Mouse (Mus musculus) liver, embryonic 11.5 days (tissue): ENCODE data around the gene Cd33. TPM values are rescaled to one million over a fixed set of nuclear protein-coding genes. Genes with fewer than 3 reads are reported as not detected.

Experiments used
- polyA plus RNA-seq: library from polyadenylated mRNA; unstranded; fragments of >200 nt; fragmentation: Nextera tagmentation; extraction: Ambion mirVana; gene quantifications from 2 replicates; pipeline ENCODE4 v1.2.1, GENCODE M21; 2014

The Cd33 gene
- polyA plus RNA-seq, 1 experiment from 2014 or later: 1.6 TPM

Other genes starting within 250 kb of the Cd33 start
- gene Zfp715, start 231.1 kb downstream of the Cd33 start, polyA plus RNA-seq: 10.4 and 14.1 TPM in 2 replicates
- 2.7 and 2.9 TPM in 2 replicates for gene Siglecf, start 193.1 kb downstream of the Cd33 start, polyA plus RNA-seq
- 0.34 and 0.47 TPM in 2 replicates for gene Siglecg, start 136.2 kb downstream of the Cd33 start, polyA plus RNA-seq
- gene Lim2, start 116.8 kb downstream of the Cd33 start, polyA plus RNA-seq: 0.10 TPM in 1 of 2 replicates, not detected in the other
- gene Nkg7, start 107.4 kb downstream of the Cd33 start, polyA plus RNA-seq: 3.5 and 3.8 TPM in 2 replicates
- not detected in 2 replicates for gene Cldnd2, start 103.6 kb downstream of the Cd33 start, polyA plus RNA-seq
- 369 and 378 TPM in 2 replicates for gene Etfb, start 100.3 kb downstream of the Cd33 start, polyA plus RNA-seq
- gene Gm45233, start 100.3 kb downstream of the Cd33 start, polyA plus RNA-seq: 0.37 TPM in 1 of 2 replicates, not detected in the other
- gene Vsig10l, start 81.3 kb downstream of the Cd33 start, polyA plus RNA-seq: 1.1 and 1.9 TPM in 2 replicates
- 0.16 and 0.25 TPM in 2 replicates for gene Iglon5, start 54.4 kb downstream of the Cd33 start, polyA plus RNA-seq
- not detected in 2 replicates for gene 4931406B18Rik, start 38.5 kb downstream of the Cd33 start, polyA plus RNA-seq
- gene Zfp658, start 17.8 kb upstream of the Cd33 start, polyA plus RNA-seq: 0.97 and 1.1 TPM in 2 replicates
- gene Zfp719, start 35.2 kb upstream of the Cd33 start, polyA plus RNA-seq: 7.0 and 9.1 TPM in 2 replicates
- gene Zfp819, start 62.7 kb upstream of the Cd33 start, polyA plus RNA-seq: 0.07 and 0.16 TPM in 2 replicates
- gene Ceacam18, start 90.3 kb upstream of the Cd33 start, polyA plus RNA-seq: not detected in 2 replicates
- 0.79 and 0.90 TPM in 2 replicates for gene Siglece, start 115.7 kb upstream of the Cd33 start, polyA plus RNA-seq
- 7.5 and 8.7 TPM in 2 replicates for gene Ctu1, start 127.6 kb upstream of the Cd33 start, polyA plus RNA-seq
- 0.18 TPM in 1 of 2 replicates, not detected in the other for gene Klk14, start 146.0 kb upstream of the Cd33 start, polyA plus RNA-seq
- gene Klk13, start 168.1 kb upstream of the Cd33 start, polyA plus RNA-seq: 0.44 and 0.56 TPM in 2 replicates
- not detected in 2 replicates for gene Klk12, start 224.5 kb upstream of the Cd33 start, polyA plus RNA-seq
- gene Klk11, start 230.2 kb upstream of the Cd33 start, polyA plus RNA-seq: not detected in 2 replicates
- gene Klk10, start 236.6 kb upstream of the Cd33 start, polyA plus RNA-seq: 0.17 TPM in 1 of 2 replicates, not detected in the other
- not detected in 2 replicates for gene Klk9, start 247.5 kb upstream of the Cd33 start, polyA plus RNA-seq